11 mouse cellular contexts compared by ENCODE assay signal in the genomic region with DNA sequence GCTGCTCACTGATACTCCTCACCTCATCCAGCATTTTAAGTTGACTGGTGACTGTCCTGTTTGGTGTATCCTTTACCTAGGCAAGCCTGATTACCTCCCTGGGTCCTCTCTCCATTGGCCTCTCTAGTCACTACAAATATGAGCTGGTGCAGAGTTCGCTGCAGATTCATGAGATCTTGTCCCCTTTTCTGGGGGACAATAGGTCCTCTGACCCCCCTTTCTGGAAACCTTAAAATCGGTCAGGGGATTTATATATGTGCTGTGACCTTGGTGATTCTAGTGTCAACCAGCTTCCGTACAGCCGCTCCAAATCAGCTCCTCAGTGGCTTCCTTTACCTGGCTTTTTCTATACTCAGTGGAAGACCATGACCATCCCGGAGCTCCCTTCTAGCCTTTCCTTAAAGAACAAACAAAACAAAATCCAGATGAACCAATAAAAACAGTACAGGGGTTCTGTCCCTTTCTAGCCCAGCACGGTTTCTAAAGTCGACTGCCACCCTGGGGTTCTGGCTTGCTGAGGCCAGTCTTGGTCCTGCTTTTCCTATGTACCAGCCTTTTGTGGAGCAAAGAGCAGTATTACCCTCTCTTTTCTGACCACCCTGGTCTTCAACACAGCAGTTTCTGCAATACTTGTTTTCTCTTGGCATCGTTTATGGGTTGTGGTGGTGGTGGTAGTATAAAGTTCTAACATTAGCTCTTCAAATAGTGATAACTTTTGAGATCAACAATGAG. TPM values are rescaled to one million over a fixed set of nuclear protein-coding genes. Genes with fewer than 3 reads are reported as not detected.
DNase-seq lines count a peak whose midpoint lies in the region; ATAC-seq and TF ChIP-seq lines count a peak whose summit lies in the region.
"Had no signal": no experiment of that assay in that cellular context is flagged by ENCODE, and none has a peak within 500 bp of the region (broad histone marks: within the 10 kb centered on the region; RNA-seq: fewer than 3 reads in every experiment).

No protein-coding gene starts in this region.

- peaks cover 80% of the 10 kb centered on the region for H3K27me3 ChIP-seq in forebrain, embryonic 10.5 days (ENCODE audit: poor library complexity, severe bottlenecking)
- peaks cover 28% of the 10 kb centered on the region for H3K27me3 ChIP-seq in forebrain, embryonic 16.5 days (replicated peaks; ENCODE audit: control insufficient read depth, insufficient read depth, low read length)
- peaks cover 67% of the 10 kb centered on the region for H3K27me3 ChIP-seq in lung, embryonic 14.5 days (ENCODE audit: insufficient read depth, low read length)
- 0 out of 2 replicates have a peak, but pooled peaks cover 30% of the 10 kb centered on the region for H3K27me3 ChIP-seq in forebrain, embryonic 14.5 days (replicated peaks; ENCODE audit: control insufficient read depth, insufficient read depth, low read length)
- peaks cover 4% of the 10 kb centered on the region; the same call in 1 of the 2 replicates for H3K27me3 ChIP-seq in limb, embryonic 15.5 days

- no peak overlapping the region; the same call in 1 of the 2 replicates for H3K4me2 ChIP-seq in forebrain, embryonic 16.5 days (ENCODE audit: low read length)
- peak overlapping the region; percentile 88 for H3K4me2 ChIP-seq in lung, embryonic 14.5 days
- H3K4me2 ChIP-seq in forebrain, embryonic 14.5 days (ENCODE audit: low read length): peak overlapping the region; percentile 95
- peak overlapping the region; percentile 58 for H3K4me2 ChIP-seq in limb, embryonic 15.5 days
- H3K4me2 ChIP-seq: liver, embryonic 11.5 days had no signal

- no peak overlapping the region for H3K9ac ChIP-seq in forebrain, embryonic 16.5 days (replicated peaks; ENCODE audit: low read depth, low read length)
- H3K9ac ChIP-seq in lung, embryonic 14.5 days: no peak overlapping the region
- H3K9ac ChIP-seq in forebrain, embryonic 14.5 days (ENCODE audit: low read length): 0 out of 2 replicates have a peak overlapping the region, but pooled peaks have one; percentile 6
- H3K9ac ChIP-seq in limb, embryonic 15.5 days: peak overlapping the region; percentile 96

- no peak for ATAC-seq in forebrain, embryonic 16.5 days
- no peak for ATAC-seq in lung, embryonic 14.5 days (ENCODE audit: insufficient read depth)
- ATAC-seq in forebrain, embryonic 14.5 days: no peak
- no peak for ATAC-seq in limb, embryonic 15.5 days (ENCODE audit: insufficient number of reproducible peaks, low FRiP score, low TSS enrichment, low read depth)

- TF ChIP-seq CTCF in lung, embryonic 14.5 days (IDR thresholded peaks at IDR 0.05; ENCODE audit: low read depth): no peak

- H3K4me1 ChIP-seq in forebrain, embryonic 10.5 days: peaks cover 84% of the 10 kb centered on the region
- peaks cover 50% of the 10 kb centered on the region for H3K4me1 ChIP-seq in forebrain, embryonic 16.5 days (replicated peaks; ENCODE audit: control insufficient read depth, insufficient read depth, low read length)
- 0 out of 2 replicates have a peak, but pooled peaks cover 9% of the 10 kb centered on the region for H3K4me1 ChIP-seq in lung, embryonic 14.5 days (ENCODE audit: insufficient read depth)
- peaks cover 26% of the 10 kb centered on the region for H3K4me1 ChIP-seq in forebrain, embryonic 14.5 days (ENCODE audit: control insufficient read depth, insufficient read depth, low read length)
- H3K4me1 ChIP-seq in limb, embryonic 15.5 days: peaks cover 25% of the 10 kb centered on the region

- H3K36me3 ChIP-seq in forebrain, embryonic 10.5 days (replicated peaks): 0 out of 2 replicates have a peak, but pooled peaks cover 1% of the 10 kb centered on the region
- no peaks in the 10 kb centered on the region for H3K36me3 ChIP-seq in forebrain, embryonic 16.5 days (ENCODE audit: control insufficient read depth, insufficient read depth)
- no peaks in the 10 kb centered on the region for H3K36me3 ChIP-seq in lung, embryonic 14.5 days (ENCODE audit: insufficient read depth)
- no peaks in the 10 kb centered on the region for H3K36me3 ChIP-seq in forebrain, embryonic 14.5 days (ENCODE audit: control insufficient read depth, insufficient read depth, low read length)
- H3K36me3 ChIP-seq in limb, embryonic 15.5 days: no peaks in the 10 kb centered on the region

- WGBS in forebrain, embryonic 10.5 days: 6% methylated on average over 8 of the region's 8 CpGs
- WGBS in forebrain, embryonic 16.5 days: 29% methylated on average over 8 of the region's 8 CpGs
- WGBS in lung, embryonic 14.5 days: 41% methylated on average over 8 of the region's 8 CpGs
- 18% methylated on average over 8 of the region's 8 CpGs for WGBS in forebrain, embryonic 14.5 days
- WGBS in limb, embryonic 15.5 days: 14% methylated on average over 8 of the region's 8 CpGs

- H3K9me3 ChIP-seq in forebrain, embryonic 10.5 days: no peaks in the 10 kb centered on the region
- no peaks in the 10 kb centered on the region for H3K9me3 ChIP-seq in forebrain, embryonic 16.5 days (ENCODE audit: control insufficient read depth, low read length)
- no peaks in the 10 kb centered on the region for H3K9me3 ChIP-seq in lung, embryonic 14.5 days (ENCODE audit: low read depth, low read length)
- H3K9me3 ChIP-seq in forebrain, embryonic 14.5 days (replicated peaks; ENCODE audit: control insufficient read depth, low read length): no peaks in the 10 kb centered on the region
- H3K9me3 ChIP-seq in limb, embryonic 15.5 days: no peaks in the 10 kb centered on the region

- peak overlapping the region; percentile 0; the same call in 1 of the 2 replicates for H3K27ac ChIP-seq in forebrain, embryonic 10.5 days
- no peak overlapping the region for H3K27ac ChIP-seq in forebrain, embryonic 16.5 days (ENCODE audit: low read length)
- no peak overlapping the region for H3K27ac ChIP-seq in lung, embryonic 14.5 days (ENCODE audit: low read depth)
- H3K27ac ChIP-seq in forebrain, embryonic 14.5 days (ENCODE audit: low read depth, low read length): no peak overlapping the region
- peak overlapping the region; percentile 99 for H3K27ac ChIP-seq in limb, embryonic 15.5 days

- H3K4me3 ChIP-seq in forebrain, embryonic 10.5 days: peak overlapping the region; percentile 72
- H3K4me3 ChIP-seq in forebrain, embryonic 16.5 days (replicated peaks; ENCODE audit: low read length): no peak overlapping the region
- H3K4me3 ChIP-seq in lung, embryonic 14.5 days (ENCODE audit: low read depth, low read length): peak overlapping the region; percentile 8; the same call in 1 of the 2 replicates
- H3K4me3 ChIP-seq in forebrain, embryonic 14.5 days (ENCODE audit: low read depth, low read length): no peak overlapping the region
- peak overlapping the region; percentile 68 for H3K4me3 ChIP-seq in limb, embryonic 15.5 days

- no peak for DNase-seq in forebrain, embryonic 10.5 days (ENCODE audit: extremely low spot score, low spot score)
- DNase-seq in lung, embryonic 14.5 days: no peak
- DNase-seq in lung, postnatal 36 days: no peak
- no peak for DNase-seq in forebrain, embryonic 14.5 days (ENCODE audit: low spot score)
- DNase-seq in lung, adult 18-20 months: no peak
- DNase-seq in embryo, embryonic 9.5 days (ENCODE audit: extremely low spot score): no peak
- DNase-seq: adrenal gland, adult 2 months; cerebellum, adult 11-12 months had no signal

RNA-seq across cellular contexts. Expression of gene Prrx1, which starts 3.3 kb away (rescaled TPM):
- 32.2 and 35.9 TPM in 2 replicates for polyA plus RNA-seq in forebrain, embryonic 10.5 days (2016; fragmentation: Nextera tagmentation; extraction: Ambion mirVana)
- 3.4 and 6.3 TPM in 2 replicates for polyA plus RNA-seq in forebrain, embryonic 16.5 days (2015; fragmentation: Nextera tagmentation; extraction: Ambion mirVana)
- 7.7 and 7.8 TPM in 2 replicates for polyA plus RNA-seq in lung, embryonic 14.5 days (2014; fragmentation: Nextera tagmentation; extraction: Ambion mirVana)
- 4.7 and 5.1 TPM in 2 replicates for polyA plus RNA-seq in forebrain, embryonic 14.5 days (2014; fragmentation: Nextera tagmentation; extraction: Ambion mirVana)
- polyA plus RNA-seq in limb, embryonic 15.5 days (2015; fragmentation: Nextera tagmentation; extraction: Ambion mirVana): 102 and 115 TPM in 2 replicates

Comparison
In these comparisons a context has a peak if more than half of its experiments do, and no peak if none do; other contexts are left out.
1. H3K27ac ChIP-seq: peak in forebrain, embryonic 10.5 days (single experiment) and limb, embryonic 15.5 days (single experiment); none in forebrain, embryonic 16.5 days (single experiment), lung, embryonic 14.5 days (single experiment) and forebrain, embryonic 14.5 days (single experiment).
2. H3K4me3 ChIP-seq: peak in forebrain, embryonic 10.5 days (single experiment), lung, embryonic 14.5 days (single experiment) and limb, embryonic 15.5 days (single experiment); none in forebrain, embryonic 16.5 days (single experiment) and forebrain, embryonic 14.5 days (single experiment).
3. H3K9ac ChIP-seq: peak in forebrain, embryonic 14.5 days (single experiment) and limb, embryonic 15.5 days (single experiment); none in forebrain, embryonic 16.5 days (single experiment) and lung, embryonic 14.5 days (single experiment).